Mouse (Mus musculus) G1E (cell line): ENCODE data around the gene Cdhr3.

Experiments used
- CTCF ChIP-seq: IDR thresholded peaks from 2 replicates; pipeline ENCODE4 v1.5.1; 2012; ENCODE audit warnings: low read depth, low read length, inconsistent platforms, mixed read lengths
- GATA1 ChIP-seq: IDR thresholded peaks from 2 replicates; pipeline ENCODE4 v1.6.1; 2012; ENCODE audit warnings: borderline replicate concordance, low read length, inconsistent platforms, mixed read lengths
- TAL1 ChIP-seq: conservative IDR thresholded peaks from 2 replicates; pipeline ENCODE4 v1.6.1; 2012; ENCODE audit warnings: low read depth, low read length, inconsistent platforms, mixed read lengths

DNA sequence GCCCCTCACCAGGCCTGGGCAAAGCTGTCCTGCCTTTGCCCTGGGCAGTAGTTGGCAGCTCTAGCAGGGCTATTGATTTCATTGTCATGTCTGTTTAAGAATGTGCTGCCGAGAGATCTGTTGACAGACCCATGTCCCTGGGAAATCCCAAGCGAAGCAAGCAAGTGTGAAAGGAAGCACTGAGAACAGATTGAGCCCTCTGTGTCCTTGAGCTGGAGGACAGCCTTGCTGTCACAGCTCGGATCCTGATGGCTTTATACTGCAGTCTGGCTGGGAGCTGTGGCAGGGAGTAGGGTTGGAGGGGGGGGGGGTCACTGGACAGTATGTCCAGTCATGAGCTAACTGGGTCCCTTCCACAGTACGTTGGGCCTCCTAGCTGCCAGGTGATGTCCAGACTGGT is 13.0 kb upstream of the Cdhr3 start:
- TF ChIP-seq CTCF (no peak), GATA1 (no peak; the same call in 1 of the 2 replicates), TAL1 (no peak)
